Mouse (Mus musculus) ovary, adult 18-20 months (tissue): ENCODE measurements at regions not wholly inside any gene's neighbourhood (a gene's known extent, or its start where the extent isn't known, plus 50 kb on each side); places are given as distances from the start of the nearest gene placed in this dataset.

Source experiments
- DNase-seq: peaks from one replicate; pipeline ENCODE4 v3.0.0; 2022; ENCODE audit warnings: low spot score, mixed read lengths

DNA sequence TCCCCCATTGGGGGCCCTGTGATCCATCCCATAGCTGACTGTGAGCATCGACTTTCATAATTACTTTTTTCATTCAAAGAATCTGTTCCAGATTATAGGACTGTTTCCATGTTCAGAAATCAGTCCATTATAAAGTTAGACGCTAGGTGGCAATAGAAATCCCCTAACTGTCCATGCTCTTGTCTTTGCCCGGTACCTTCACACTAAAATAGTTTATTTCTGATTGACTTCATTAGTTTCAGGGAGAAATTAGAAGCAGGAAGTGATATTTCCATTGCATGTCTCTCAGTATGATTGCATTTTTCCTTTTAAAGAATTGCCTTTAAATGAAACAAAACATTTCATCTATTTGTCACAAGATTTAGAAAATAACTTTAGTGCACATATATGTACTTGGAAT, 131.7 kb downstream of the Fbxo8 start:
- DNase-seq, result no peak

DNA sequence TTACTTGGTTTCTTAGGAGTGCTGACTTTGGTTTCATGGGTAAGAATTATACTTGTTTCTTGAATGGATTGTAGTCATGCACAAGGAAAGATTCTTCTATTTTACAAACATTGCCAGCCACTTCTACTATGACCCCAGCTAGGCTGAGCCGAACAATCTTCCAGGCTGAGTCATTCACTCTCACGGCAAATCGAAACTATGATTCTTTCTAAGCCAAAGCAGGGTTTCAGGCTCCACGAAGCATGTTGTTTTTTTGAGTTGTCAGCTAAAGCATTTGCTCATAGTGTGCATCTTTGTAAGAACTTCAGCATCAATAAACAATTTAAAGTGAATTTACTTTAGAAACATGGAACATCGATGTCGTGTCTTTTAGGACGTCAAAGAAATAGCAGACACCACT, 133.5 kb downstream of the Fbxo8 start:
- no peak for DNase-seq

DNA sequence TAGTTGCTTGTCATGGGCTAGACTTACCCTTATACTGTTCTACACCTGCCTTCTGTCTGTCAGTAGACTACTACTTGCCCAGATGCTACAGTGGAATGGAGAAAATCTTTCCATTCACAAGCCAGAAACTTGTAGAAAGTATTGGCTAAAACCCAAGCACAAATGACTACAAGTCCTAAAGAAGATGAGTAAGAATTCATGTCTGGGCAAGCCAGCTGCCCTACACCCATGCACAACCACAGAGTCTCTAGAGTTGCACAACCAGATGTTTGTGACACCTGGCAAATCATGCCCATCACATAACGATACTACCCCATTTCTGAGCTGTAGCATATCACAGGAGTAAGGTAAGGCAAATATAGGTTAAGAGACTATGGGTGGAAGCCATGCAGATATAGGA, 144.5 kb downstream of the Fbxo8 start:
- no peak for DNase-seq

DNA sequence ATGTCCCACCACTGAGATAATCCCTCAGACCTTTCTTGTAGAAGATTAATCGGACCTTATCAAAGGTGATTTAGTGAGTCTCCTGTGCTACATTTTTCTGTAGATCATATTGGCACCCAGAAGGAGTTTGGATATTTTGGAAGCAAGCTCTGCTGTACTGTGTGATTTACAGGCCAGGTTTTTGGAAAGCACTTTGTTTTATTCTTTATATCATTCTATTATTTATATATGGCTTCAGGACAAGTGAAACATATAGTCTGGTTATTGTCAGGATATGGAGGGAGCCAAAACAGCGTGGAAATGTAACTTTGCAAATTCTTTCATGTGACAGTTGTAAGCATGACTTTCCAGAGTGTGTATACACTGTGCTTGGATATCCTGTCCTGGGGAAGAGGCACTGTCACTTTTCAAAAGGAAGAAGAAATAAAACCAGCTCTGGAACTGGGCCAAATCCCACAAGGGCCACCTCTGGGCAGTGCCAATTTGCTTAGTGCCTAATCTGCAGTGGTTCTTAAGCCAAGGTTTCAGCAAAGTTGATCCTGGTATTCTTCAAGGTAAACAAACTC, 149.8 kb downstream of the Fbxo8 start:
- no peak for DNase-seq

DNA sequence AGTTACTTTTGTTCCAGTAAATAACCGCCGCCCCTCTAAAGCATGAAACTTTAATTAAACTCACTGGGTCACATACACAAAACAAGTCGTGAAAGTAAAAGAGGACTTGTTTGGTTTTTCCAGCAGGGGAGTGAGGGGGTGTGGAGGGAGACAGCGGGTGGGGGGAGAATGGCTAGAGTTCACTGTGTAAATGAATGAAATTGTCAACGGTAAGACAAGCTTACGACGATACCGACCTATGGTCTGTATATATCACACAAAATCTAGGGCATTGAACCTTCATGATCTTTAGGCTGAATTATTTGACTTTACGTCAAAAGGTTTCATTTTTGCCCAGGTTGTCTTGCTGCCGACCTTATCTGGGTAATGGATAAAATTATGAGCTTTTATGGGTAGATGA, 155.5 kb downstream of the Fbxo8 start:
- no peak for DNase-seq

DNA sequence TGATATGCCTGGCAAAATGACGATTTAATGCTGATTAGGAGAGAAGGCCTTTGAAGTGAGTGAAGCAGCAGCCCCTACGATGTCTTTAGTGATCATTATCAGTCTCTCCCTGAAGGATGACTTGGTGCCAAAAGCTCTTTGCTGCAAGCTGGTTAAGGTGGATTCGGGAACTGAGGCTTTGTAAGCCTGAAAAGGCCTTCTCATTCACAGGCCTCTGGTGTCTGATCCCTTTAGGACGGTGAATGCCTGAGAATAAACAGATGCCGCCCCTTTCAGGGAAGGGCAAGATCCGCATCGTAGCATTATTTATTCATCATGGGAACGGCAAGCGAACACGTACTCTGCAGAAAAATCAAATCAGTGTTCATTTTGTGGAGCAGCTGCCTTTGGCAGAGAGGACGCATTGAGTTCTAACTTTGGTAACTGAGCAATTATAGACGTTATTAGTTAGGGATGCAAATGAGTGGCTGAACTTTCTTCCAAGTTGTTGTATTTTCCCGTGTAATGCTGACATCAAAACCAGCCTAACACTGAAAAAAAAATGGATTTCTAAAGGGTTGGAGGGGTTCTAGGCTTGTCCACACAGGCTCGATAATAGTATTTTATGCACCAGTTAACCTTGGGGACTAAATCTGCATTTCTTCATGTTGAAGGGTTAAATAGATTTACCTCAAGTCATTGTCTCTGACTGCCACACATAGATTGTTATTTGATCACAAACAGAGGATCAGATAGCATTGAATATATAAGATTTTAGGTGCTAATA, 156.2 kb downstream of the Fbxo8 start:
- no peak for DNase-seq

DNA sequence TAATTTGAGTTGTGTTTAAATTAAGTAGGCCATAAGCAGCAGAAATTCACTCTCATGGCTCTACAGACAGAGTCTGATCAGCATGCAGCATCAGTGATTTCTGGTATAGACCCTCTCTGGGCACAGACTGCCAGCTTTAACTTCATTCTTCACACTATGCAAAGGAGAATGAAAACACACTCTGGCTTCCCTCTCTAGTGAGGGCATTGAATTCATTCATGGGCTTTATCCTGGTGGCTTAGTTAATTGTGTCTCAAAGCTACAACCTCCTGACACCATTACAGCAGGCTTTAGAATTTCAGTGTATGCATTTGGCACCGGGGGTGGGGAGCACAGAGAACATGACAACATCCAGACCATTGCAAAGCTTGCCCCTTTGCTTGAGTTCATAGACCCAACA, 169.1 kb downstream of the Fbxo8 start:
- DNase-seq, result no peak

DNA sequence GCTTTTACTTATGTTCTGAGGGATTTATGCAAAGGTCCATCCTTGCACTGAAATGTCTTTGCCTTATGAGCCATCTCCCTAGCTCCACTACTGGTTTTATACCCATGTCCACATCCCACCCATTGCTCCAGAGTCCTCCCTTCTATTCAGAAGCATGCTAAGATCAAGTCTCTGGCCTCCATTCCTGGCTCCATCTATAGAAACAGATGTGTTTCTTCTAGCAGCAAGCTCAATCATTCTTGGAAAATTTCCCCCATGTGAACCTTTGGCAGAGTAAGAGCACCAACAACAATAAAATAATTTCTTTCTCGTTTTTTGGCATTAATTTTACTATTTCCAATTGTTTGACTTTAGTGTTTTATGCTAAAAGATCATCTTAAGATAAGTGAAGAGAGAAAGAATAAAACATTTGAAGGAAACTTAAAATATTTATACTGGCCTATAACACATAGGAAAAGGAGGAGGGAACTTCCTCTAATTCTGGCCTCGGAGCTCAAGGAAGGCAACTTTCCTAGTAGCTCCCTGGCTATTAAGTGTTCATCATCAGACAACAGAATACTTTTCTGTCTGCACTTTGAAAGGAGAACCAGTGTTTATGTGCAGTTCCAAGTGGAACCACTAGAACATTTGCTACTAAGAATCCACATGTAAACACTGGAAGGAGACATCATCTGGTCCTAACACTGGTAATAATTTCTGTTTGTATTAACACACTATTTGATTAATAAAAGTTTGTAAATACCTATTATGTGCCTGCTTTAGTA, 171.8 kb downstream of the Fbxo8 start:
- no peak for DNase-seq

DNA sequence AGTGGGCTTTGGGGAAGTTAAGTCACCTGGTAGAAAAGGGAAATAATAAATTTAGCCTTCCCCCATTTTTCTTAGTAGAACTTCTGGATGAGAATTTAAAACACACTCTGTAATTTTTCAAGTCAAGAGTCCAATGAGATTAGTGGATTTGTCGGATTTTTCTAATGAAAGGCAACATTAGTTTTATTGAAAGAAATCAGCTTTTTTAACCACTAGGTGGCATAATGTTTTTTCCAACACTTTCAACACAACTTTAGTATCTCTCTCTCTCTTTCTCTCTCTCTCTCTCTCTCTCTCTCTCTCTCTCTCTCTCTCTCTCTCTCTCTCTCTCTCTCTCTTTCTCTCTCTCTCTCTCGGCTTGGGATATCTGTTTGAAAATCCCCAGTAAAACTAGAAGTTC, 173.7 kb downstream of the Fbxo8 start:
- no peak for DNase-seq

DNA sequence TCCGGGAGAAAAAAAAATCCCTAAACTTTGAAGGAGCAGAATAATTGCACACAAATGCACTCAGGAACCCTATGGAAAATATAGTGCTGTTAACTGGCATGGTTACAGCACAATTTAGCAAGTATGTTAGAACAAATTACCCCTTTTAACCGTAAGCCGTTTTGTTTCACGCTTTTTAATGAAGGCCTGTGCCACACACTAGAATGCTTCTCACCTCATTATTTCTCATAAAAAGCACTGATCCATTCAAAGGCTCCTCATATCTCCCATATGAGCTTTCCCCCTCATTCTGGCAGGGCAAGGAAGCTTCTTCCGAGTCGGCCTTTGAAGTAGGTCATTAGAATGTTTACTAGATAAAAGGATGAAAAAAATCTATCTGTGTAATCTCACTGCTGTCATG, 182.4 kb downstream of the Fbxo8 start:
- DNase-seq, result no peak

DNA sequence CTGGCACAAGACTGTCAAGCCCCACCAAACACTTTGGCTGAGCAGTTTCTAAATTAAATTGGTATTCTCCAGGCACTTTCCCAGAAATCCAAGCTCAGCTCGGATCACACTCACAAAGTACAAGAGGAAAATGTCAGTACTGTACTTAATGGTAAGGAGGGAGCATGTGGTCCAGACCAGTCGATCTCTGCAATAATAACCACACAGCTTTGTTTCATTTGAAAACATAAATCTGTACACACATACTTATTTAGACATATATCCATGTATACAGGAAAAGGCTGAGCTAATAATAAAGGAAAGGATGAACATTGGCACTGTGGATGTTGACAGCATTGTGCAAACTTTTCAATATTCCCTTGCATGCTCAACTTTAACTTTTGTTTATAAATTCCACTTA, 184.1 kb downstream of the Fbxo8 start:
- DNase-seq, result no peak

DNA sequence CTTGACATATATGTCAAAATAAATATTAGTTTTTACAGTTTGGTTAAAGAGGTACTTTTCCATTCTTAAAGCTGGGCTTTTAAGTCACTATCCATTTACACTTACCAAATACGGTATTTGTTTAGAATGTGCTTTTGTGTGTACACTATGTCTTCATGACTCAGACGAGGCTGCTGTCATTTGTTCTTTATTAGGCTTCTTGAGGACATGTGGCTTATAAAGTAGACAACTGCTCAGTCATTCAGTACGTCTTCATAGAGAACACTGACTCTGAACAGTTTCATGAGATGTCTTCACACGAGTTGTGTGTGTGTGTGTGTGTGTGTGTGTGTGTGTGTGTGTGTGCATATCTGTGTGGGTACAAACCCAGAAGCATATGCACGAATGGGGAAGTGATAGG, 216.1 kb downstream of the Fbxo8 start:
- no peak for DNase-seq

DNA sequence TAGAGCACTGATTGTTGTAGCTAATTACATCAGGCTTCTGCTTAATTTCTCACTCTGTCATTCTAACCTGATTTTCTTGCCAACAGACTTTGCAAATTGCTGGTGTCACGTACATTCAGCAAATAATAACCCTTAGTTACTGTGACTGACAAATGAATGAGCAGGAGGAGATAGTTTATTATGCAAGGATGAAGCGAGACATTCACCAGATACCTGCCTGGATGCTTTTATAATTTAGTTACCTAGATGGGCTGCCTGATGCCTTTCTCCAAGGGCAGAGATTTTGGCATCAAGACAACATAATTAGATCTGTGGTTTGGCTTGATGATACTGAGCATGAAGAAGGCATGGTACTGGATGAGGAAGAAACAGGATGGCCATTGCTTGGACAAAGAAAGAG, 233.6 kb downstream of the Fbxo8 start:
- no peak for DNase-seq

DNA sequence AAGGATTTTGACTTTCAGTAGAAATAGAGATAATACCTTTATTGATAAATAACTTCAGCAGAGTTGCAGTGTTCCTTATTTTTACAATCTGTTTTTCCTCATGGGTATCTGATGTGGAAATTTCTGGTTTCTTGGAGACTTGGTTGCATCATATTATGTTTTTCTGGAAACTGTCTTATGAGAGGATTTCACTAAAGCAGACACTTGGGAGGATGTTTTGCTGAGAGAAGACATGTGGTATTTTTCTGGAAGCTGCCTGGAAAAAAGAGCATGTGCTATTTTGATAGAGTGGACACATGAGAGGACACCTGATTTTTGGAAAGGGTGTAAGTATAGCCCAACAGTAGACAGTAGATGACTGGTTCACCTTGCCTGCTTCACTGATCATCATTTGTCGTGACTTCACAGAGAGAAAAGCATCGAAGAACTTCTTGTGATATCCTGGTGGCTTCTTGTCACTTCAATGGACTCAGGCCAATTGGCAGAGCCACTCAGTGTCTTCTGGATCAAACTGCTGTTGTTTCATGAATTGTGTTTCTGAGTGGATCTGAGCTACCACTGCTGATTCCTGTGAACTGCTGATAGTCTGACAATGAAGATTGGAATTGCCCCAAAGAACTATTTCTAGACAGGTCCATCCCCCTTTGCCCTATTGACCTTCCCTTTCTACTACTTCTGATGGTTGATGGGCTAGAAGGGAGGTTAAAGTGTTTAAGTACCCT, 238.8 kb downstream of the Fbxo8 start:
- DNase-seq, result no peak

DNA sequence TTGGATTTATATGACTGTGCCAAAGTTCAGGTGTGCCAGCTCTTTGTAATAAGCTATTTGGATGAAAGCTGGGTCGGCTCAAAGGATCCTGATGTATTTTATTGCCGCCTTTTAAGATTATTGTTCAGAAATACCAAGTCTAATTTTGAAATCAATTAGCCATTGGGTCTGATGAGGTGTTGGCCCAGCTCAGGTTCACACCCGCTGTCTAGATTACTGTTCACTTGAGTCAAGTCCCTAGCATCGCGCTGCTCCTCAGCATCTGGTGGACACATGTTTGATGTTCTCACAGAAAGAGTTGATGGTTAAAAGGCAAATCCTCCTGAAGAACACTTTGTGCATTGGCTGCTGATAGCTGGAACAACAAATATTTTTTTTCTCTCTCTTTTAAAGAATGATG, 281.8 kb downstream of the Fbxo8 start:
- DNase-seq, result no peak

DNA sequence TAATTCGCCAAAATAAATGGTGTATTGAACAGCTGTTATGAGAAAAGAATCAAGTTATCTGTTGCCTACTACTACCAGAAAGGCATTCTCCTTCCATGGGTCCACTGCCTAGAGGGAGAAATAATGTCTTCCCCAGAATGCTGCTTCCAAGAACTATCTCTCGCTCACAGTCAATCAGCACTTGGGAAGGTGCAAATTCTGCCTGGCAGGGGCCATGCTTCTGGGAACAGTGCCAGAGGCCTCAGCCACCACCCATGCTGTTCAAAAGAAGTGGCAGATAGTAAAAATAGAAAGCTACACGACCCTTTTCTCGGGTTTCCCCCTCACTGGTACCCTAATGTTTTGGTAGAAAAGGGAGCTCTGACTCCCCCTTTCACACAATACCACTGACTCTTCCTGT, 282.2 kb downstream of the Fbxo8 start:
- no peak for DNase-seq

DNA sequence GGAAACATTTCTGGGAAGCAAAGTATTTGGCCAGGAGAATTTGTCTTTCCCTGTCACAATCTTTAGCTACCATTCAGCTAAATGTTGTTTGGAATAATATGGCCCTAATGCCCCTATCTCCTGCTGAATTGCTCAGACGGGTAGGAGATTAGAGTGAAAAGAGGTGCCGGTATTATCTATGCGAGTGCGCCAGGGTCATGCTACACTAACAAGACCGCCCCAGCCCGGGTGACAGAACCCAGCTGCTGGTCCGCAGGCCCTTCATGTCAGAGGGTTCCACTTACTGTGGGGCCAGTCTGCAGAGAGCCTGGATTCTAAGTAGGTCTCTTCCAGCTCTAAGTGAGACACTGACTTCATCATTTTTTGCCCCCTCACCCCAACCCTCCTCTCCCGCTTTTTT, 332.6 kb downstream of the Fbxo8 start:
- DNase-seq, result peak; percentile 1

DNA sequence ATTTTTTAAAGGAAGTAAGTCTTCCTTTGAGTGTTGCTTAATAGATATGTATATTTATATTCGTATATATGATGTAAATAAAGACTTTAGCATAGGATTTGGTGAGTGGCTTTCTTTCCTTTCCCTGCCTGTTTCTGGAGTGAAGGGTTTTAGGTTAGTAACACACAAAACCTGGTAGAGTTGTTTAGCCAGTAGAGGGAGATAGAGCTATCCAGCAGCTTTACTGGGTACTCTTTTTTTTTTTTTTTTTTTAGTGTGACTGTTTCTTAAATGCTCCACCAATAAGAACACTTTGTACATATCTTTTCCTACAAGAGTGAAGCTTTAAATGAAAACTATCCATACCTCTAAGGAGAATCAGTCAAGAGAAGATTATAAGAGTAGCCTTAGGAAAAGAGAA, 333.3 kb downstream of the Fbxo8 start:
- DNase-seq, result no peak

DNA sequence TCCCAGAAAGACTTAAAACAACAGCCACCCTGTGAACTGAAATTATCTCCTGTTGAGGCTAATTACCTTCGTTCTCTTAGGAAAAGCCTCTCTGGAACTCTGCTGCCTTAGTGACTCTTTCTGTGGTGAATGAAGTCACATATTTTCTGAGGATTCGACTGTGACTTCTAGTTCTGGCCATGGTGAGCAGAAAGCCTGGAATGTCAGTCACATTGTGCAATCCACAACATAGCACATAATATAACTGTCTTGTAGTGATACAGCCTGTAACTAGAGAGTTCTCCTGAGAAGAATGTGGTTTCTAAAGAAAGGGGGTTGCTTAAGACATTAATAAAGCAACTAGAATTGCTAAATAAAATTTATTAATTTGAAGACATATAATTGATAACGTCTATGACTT, 342.7 kb downstream of the Fbxo8 start:
- no peak for DNase-seq

DNA sequence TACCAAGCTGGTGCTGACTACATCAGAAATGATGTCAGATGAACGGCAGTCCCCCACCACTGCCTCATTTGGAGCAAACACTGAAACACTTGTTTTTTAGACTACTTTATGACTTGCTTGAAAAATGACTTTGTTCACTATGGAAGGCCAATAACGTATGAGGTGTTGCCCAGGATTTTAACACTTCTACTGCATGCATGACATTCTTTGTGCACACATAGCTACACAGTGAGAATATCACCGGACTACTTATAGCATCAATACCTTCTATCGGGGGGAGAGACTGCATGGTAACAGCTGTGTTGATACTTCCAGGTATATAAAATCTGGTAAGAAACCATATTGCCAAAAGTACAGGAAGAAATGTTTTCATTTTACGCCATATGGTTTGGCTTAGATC, 364.5 kb downstream of the Fbxo8 start:
- no peak for DNase-seq

DNA sequence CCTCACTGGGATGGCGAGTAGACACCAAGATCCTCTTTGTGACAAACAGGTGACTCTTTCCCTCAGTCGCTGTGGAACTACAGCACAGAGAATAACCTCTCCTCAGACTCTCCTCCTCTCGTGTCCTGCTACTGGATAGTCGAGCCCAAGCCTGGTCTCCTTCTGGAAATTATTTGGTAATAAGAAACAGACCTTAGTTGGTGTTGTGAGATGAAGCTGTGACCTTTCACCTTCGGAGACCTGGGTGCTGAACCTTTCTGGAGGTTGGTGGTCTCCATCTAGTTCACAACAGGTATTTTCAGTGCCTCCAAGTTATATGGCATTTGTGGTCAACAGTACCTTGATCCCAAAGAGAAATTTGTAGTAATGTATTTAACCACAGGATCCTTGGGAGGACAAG, 365.1 kb downstream of the Fbxo8 start:
- no peak for DNase-seq

DNA sequence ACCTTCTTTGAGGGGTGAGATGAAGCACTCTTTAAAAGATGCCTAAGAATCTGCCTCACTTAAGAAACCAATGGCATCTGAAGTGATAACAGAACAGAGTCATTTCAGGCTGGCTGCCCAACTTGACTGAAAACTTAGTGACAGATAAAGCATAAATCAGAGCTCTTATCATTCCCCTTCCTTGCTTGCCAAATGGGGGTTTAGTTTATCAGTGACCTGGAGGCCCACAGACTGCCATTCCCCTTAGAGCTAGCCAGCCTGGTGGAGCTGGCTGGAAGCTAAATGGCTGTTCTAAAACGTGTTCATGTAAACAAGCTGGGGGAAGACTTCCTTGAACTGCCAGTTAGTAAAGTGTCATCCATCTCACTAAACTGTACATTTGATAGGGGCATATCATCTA, 373.8 kb downstream of the Fbxo8 start:
- DNase-seq, result peak; percentile 1

DNA sequence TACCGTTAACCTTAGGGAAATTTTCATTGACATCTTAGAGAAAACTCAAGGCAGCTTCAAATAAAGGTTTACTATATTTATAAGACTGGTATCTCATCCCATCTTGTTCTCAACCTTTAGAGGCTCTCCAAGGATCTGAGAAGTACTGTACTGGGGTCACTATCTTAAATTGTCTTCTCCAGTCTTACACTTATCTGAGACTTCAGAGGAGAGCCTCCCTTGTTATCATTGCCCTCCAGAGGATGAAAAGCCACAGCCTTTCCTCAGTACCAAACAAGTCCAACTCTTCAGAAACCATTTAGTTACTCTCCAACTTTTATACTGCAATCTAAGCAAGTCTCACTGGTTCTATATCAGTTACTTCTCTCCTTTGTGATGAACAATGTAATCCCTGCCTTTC, 376.3 kb downstream of the Fbxo8 start:
- DNase-seq, result no peak
